Mouse (Mus musculus) adrenal gland, adult 2 months (tissue): ENCODE measurements around the gene Tenm4. TPM values are rescaled to one million over a fixed set of nuclear protein-coding genes. Genes with fewer than 3 reads are reported as not detected.

ENCODE experiments used
- DNase-seq: peaks from one replicate; pipeline ENCODE4 v3.0.0; 2021
- polyA plus RNA-seq: library from polyadenylated mRNA; depleted of rRNA; stranded (reverse); fragments of >200 nt; gene quantifications from 2 replicates; pipeline ENCODE4 v1.2.3, GENCODE M21; 2012
- total RNA-seq, 2 experiments: library from RNA; stranded (reverse); gene quantifications; 2 replicates each; pipeline ENCODE4 v1.2.3; 2021

Tenm4 gene
- total and polyA plus RNA-seq, 3 experiments, result 7.2 to 16.9 (median 15.5) TPM

- no peak for DNase-seq
Measured at GRCm38 (mm10) chr7:96476987-96477613, 306.1 kb downstream of the Tenm4 start.

- no peak for DNase-seq
Measured at GRCm38 (mm10) chr7:96479139-96479538, 308.1 kb downstream of the Tenm4 start.

- DNase-seq, result no peak
Measured at GRCm38 (mm10) chr7:96480351-96480983, 309.4 kb downstream of the Tenm4 start.

GRCm38 (mm10) chr7:96482953-96483352 is 311.9 kb downstream of the Tenm4 start:
- DNase-seq, result no peak

GRCm38 (mm10) chr7:96484006-96484581 is 313.0 kb downstream of the Tenm4 start:
- DNase-seq, result no peak

- no peak for DNase-seq
Measured at GRCm38 (mm10) chr7:96489348-96490076, 318.5 kb downstream of the Tenm4 start.

- no peak for DNase-seq
Measured at GRCm38 (mm10) chr7:96491896-96492295, 320.9 kb downstream of the Tenm4 start.

- no peak for DNase-seq
Measured at GRCm38 (mm10) chr7:96492696-96493095, 321.6 kb downstream of the Tenm4 start.

- no peak for DNase-seq
Measured at GRCm38 (mm10) chr7:96494057-96494456, 323.0 kb downstream of the Tenm4 start.

- DNase-seq, result no peak
Measured at GRCm38 (mm10) chr7:96500108-96500507, 329.1 kb downstream of the Tenm4 start.

- DNase-seq, result no peak
Measured at GRCm38 (mm10) chr7:96500797-96501196, 329.8 kb downstream of the Tenm4 start.

- DNase-seq, result no peak
Measured at GRCm38 (mm10) chr7:96502321-96502973, 331.4 kb downstream of the Tenm4 start.

GRCm38 (mm10) chr7:96505538-96505937 is 334.5 kb downstream of the Tenm4 start:
- no peak for DNase-seq

GRCm38 (mm10) chr7:96507046-96507445 is 336.0 kb downstream of the Tenm4 start:
- DNase-seq, result no peak

- DNase-seq, result no peak
Measured at GRCm38 (mm10) chr7:96510396-96510795, 339.4 kb downstream of the Tenm4 start.

- DNase-seq, result no peak
Measured at GRCm38 (mm10) chr7:96511018-96511609, 340.1 kb downstream of the Tenm4 start.

- DNase-seq, result no peak
Measured at GRCm38 (mm10) chr7:96511953-96512511, 341.0 kb downstream of the Tenm4 start.

GRCm38 (mm10) chr7:96519216-96519615 is 348.2 kb downstream of the Tenm4 start:
- DNase-seq, result peak; percentile 45

- DNase-seq, result no peak
Measured at GRCm38 (mm10) chr7:96521956-96522355, 350.9 kb downstream of the Tenm4 start.

- no peak for DNase-seq
Measured at GRCm38 (mm10) chr7:96523673-96524072, 352.6 kb downstream of the Tenm4 start.

- DNase-seq, result no peak
Measured at GRCm38 (mm10) chr7:96524486-96525205, 353.6 kb downstream of the Tenm4 start.
